Mouse (Mus musculus): Measurements from ENCODE around the gene Llcfc1.

DNA sequence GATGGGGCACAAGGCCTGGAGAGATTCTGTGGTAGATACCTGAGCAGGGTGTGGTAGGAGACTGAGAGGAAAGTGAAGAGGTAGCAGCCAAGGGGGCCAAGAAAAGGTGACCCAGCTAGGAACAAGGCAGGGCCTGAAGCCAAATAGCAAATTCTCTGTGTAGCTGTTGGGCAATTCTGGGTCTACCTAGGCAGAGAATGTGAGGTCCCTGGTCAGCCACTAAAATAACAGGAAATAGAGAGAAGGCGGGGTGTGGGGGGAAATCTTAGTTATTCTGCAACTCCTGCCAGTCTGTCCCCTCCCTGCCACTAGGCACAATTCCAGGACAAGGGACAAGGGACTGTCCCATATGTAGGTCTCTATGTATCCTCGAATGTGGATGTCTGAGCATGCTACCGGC lies 41.0 kb upstream of the Llcfc1 start:
- no peak for TF ChIP-seq CTCF (IDR thresholded peaks at IDR 0.05; ENCODE audit: borderline replicate concordance, insufficient read depth, low read length)
- no peak for TF ChIP-seq POLR2A (IDR thresholded peaks at IDR 0.05; ENCODE audit: low read depth, low read length)
